Mouse (Mus musculus): ENCODE measurements around the gene Irgq. TPM values are rescaled to one million over a fixed set of nuclear protein-coding genes. Genes with fewer than 3 reads are reported as not detected.

The Irgq gene
- polyA plus RNA-seq, 1 experiment = 17.4 TPM

DNA sequence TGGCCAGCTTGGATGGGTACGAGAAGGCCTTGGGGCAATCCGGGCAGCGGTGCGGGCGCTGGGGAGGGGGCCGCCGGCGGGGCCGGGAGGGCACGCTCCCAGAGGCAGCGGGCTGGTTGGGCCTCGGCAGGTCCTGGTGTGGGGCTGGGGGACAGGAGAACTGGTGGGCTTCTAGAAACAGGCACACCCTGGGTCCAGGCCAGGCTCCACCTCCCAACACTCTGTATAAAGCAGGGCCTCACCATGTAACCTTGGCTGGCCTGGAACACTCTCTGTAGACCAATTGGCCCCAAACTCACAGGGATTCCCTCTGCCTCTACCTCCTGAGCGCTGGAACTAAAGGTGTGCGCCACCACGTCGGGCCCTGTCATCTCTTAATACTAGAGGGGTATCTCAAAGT is 55.5 kb downstream of the Irgq start:
- H3K27me3 ChIP-seq (ENCODE audit: control insufficient read depth, insufficient read depth, insufficient read length) = no peaks in the 10 kb centered on the region
- H3K36me3 ChIP-seq (ENCODE audit: control insufficient read depth, insufficient read depth) = no peaks in the 10 kb centered on the region
- no peak overlapping the region for H3K4me3 ChIP-seq
- no peak overlapping the region for H3ac ChIP-seq (ENCODE audit: control insufficient read depth, insufficient read length)
- no peak overlapping the region for H3K4me2 ChIP-seq (ENCODE audit: low read depth)
- no peaks in the 10 kb centered on the region for H3K79me2 ChIP-seq (ENCODE audit: control insufficient read depth, insufficient read depth)
- TF ChIP-seq POLR2A (IDR thresholded peaks at IDR 0.05; ENCODE audit: insufficient read length, low read depth) = no peak
- no peak for TF ChIP-seq POLR2AphosphoS2 (IDR thresholded peaks at IDR 0.05; ENCODE audit: insufficient read length, low read depth)
- no peak for TF ChIP-seq TCF3 (IDR thresholded peaks at IDR 0.05; ENCODE audit: insufficient read length, low read depth)
- no peak for TF ChIP-seq SRF (IDR thresholded peaks at IDR 0.05; ENCODE audit: control insufficient read depth, insufficient read length, low read depth)
- TF ChIP-seq E2F4 (IDR thresholded peaks at IDR 0.05; ENCODE audit: insufficient read depth) = no peak
- TF ChIP-seq CEBPB (IDR thresholded peaks at IDR 0.05; ENCODE audit: insufficient read depth, poor library complexity, severe bottlenecking) = no peak
- no peak for TF ChIP-seq MAX (IDR thresholded peaks at IDR 0.05; ENCODE audit: low read depth)
- TF ChIP-seq REST (IDR thresholded peaks at IDR 0.05; ENCODE audit: insufficient read depth, insufficient read length) = no peak
- no peak for TF ChIP-seq USF1 (IDR thresholded peaks at IDR 0.05; ENCODE audit: low read depth)
- no peak for TF ChIP-seq MYOD1 (IDR thresholded peaks at IDR 0.05; ENCODE audit: control insufficient read depth in 1 of 3, insufficient read length in 2 of 3, low read depth in 2 of 3)
- TF ChIP-seq MYOG (IDR thresholded peaks at IDR 0.05; ENCODE audit: control insufficient read depth in 1 of 3, insufficient read depth in 1 of 3, insufficient read length in 2 of 3, low read depth in 2 of 3) = no peak
- TF ChIP-seq TCF12 (IDR thresholded peaks at IDR 0.05; ENCODE audit: insufficient read depth, poor library complexity, severe bottlenecking) = no peak

DNA sequence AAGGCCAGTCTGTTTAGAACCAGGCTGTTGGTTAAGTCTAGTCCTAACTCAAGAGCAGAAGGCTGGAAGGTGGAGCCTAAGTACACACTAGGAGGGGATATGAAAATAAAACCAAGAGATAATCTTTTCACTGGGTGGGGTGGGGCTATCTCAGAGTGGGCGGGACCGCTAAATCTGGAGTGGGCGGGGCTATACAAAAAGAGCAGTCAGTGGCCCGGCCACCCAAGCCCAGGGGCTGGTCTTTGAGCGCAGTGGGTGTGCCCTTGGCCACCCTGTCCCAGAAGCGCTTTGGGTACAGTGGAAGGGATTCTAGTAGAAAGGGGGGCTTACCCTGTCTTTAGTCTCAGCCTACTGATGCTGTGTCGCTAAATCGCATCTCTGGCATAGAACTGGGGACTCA is 56.3 kb downstream of the Irgq start:
- no peak overlapping the region for H3K4me2 ChIP-seq (ENCODE audit: low read depth)
- H3K4me3 ChIP-seq = no peak overlapping the region
- H3K79me2 ChIP-seq (ENCODE audit: control insufficient read depth, insufficient read depth) = no peaks in the 10 kb centered on the region
- H3K36me3 ChIP-seq (ENCODE audit: control insufficient read depth, insufficient read depth) = no peaks in the 10 kb centered on the region
- no peak overlapping the region for H3ac ChIP-seq (ENCODE audit: control insufficient read depth, insufficient read length)
- TF ChIP-seq MAX (IDR thresholded peaks at IDR 0.05; ENCODE audit: low read depth) (no peak), MYOG (IDR thresholded peaks at IDR 0.05; ENCODE audit: control insufficient read depth in 1 of 3, insufficient read depth in 1 of 3, insufficient read length in 2 of 3, low read depth in 2 of 3) (no peak), MYOD1 (IDR thresholded peaks at IDR 0.05; ENCODE audit: control insufficient read depth in 1 of 3, insufficient read length in 2 of 3, low read depth in 2 of 3) (no peak), POLR2A (IDR thresholded peaks at IDR 0.05; ENCODE audit: insufficient read length, low read depth) (no peak), TCF3 (IDR thresholded peaks at IDR 0.05; ENCODE audit: insufficient read length, low read depth) (no peak), REST (IDR thresholded peaks at IDR 0.05; ENCODE audit: insufficient read depth, insufficient read length) (no peak), SRF (IDR thresholded peaks at IDR 0.05; ENCODE audit: control insufficient read depth, insufficient read length, low read depth) (no peak), USF1 (IDR thresholded peaks at IDR 0.05; ENCODE audit: low read depth) (no peak), POLR2AphosphoS2 (IDR thresholded peaks at IDR 0.05; ENCODE audit: insufficient read length, low read depth) (no peak), E2F4 (IDR thresholded peaks at IDR 0.05; ENCODE audit: insufficient read depth) (no peak)
- H3K27me3 ChIP-seq (ENCODE audit: control insufficient read depth, insufficient read depth, insufficient read length) = no peaks in the 10 kb centered on the region

DNA sequence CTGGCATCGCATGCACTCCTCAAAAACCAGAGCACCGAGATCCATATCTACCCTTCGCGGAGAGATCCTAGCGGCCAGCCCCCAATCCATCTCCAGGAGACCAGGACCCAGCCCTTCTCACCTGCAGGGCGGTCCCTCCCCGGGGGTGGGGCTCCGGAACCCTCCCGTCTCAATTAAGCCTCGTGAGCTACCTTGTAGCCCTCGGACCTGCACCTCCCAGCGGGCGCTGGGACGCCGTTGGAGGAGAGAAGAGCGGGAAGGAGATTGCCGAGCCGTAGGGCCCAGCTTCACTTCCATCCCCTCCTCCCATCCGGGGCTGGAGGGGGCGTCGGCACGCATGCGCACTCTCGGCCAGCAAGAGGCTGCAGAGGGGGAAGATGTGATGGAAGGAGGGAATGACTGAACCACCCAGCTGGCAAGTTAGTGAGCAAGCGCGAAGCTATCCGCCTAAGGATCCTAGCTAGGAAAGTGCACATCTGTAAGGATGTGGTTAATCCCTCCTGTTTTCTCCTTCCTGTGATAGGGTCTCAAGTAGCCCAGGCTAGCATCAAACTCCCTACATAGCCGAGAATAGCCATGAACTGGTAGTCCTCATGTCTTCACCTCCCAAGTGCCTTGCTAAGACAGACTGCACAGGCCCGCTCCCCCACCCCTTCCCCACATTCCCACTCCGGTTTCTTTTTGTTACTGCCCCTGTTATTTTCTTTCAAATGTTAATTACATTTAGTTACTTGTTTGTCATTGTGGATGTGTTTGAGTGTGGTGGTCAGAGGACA is 57.0 kb downstream of the Irgq start, which contains the start of the genes Ethe1 and Zfp575:
Gene Ethe1, plus strand, starts transcription at position 214 of the 776 bp plus-strand sequence.
Gene Zfp575, minus strand, starts transcription at position 312 of the 776 bp plus-strand sequence.
- no peak for TF ChIP-seq POLR2A (IDR thresholded peaks at IDR 0.05; ENCODE audit: insufficient read length, low read depth)
- TF ChIP-seq TCF3 (IDR thresholded peaks at IDR 0.05; ENCODE audit: insufficient read length, low read depth) = no peak
- TF ChIP-seq REST (IDR thresholded peaks at IDR 0.05; ENCODE audit: insufficient read depth, insufficient read length) = no peak
- no peak for TF ChIP-seq E2F4 (IDR thresholded peaks at IDR 0.05; ENCODE audit: insufficient read depth)
- no peak for TF ChIP-seq CEBPB (IDR thresholded peaks at IDR 0.05; ENCODE audit: insufficient read depth, poor library complexity, severe bottlenecking)
- TF ChIP-seq POLR2AphosphoS2 (IDR thresholded peaks at IDR 0.05; ENCODE audit: insufficient read length, low read depth) = no peak
- no peak for TF ChIP-seq MAX (IDR thresholded peaks at IDR 0.05; ENCODE audit: low read depth)
- no peak for TF ChIP-seq MYOG (IDR thresholded peaks at IDR 0.05; ENCODE audit: control insufficient read depth in 1 of 3, insufficient read depth in 1 of 3, insufficient read length in 2 of 3, low read depth in 2 of 3)
- Histone ChIP-seq H3K79me2 (ENCODE audit: control insufficient read depth, insufficient read depth) (no peaks in the 10 kb centered on the region), H3K27me3 (ENCODE audit: control insufficient read depth, insufficient read depth, insufficient read length) (no peaks in the 10 kb centered on the region)

More for the DNA sequence above, 57.0 kb downstream of the Irgq start, which contains the start of the genes Ethe1 and Zfp575:
- Histone ChIP-seq H3K4me2 (ENCODE audit: low read depth) (no peak within 1 kb of the TSS), H3K36me3 (ENCODE audit: control insufficient read depth, insufficient read depth) (no peaks in the 10 kb centered on the region), H3ac (ENCODE audit: control insufficient read depth, insufficient read length) (no peak within 1 kb of the TSS), H3K4me3 (no peak within 1 kb of the TSS)

Other genes with a start within 250 kb of the Irgq start
- gene Zfp61, start 229.5 kb upstream of the Irgq start, polyA plus RNA-seq (2012; fragmentation: generic; extraction: Trizol) = 4.3 TPM
- gene Zfp94, start 214.0 kb upstream of the Irgq start, polyA plus RNA-seq (2012; fragmentation: generic; extraction: Trizol) = 2.1 TPM
- gene Tescl, start 196.8 kb upstream of the Irgq start, polyA plus RNA-seq (2012; fragmentation: generic; extraction: Trizol) = 0.05 TPM
- gene Lypd5, start 181.5 kb upstream of the Irgq start, polyA plus RNA-seq (2012; fragmentation: generic; extraction: Trizol) = not detected
- 37.4 TPM for gene Kcnn4, start 160.4 kb upstream of the Irgq start, polyA plus RNA-seq (2012; fragmentation: generic; extraction: Trizol)
- gene Smg9, start 131.1 kb upstream of the Irgq start, polyA plus RNA-seq (2012; fragmentation: generic; extraction: Trizol) = 17.4 TPM
- 0.32 TPM for gene Irgc1, start 78.4 kb upstream of the Irgq start, polyA plus RNA-seq (2012; fragmentation: generic; extraction: Trizol)
- 32.5 TPM for gene Plaur, start 68.2 kb upstream of the Irgq start, polyA plus RNA-seq (2012; fragmentation: generic; extraction: Trizol)
- gene Cadm4, start 48.7 kb upstream of the Irgq start, polyA plus RNA-seq (2012; fragmentation: generic; extraction: Trizol) = 54.4 TPM
- gene Zfp428, start 23.7 kb upstream of the Irgq start, polyA plus RNA-seq (2012; fragmentation: generic; extraction: Trizol) = 30.0 TPM
- 0.10 TPM for gene AC161166.1, start 18.2 kb upstream of the Irgq start, polyA plus RNA-seq (2012; fragmentation: generic; extraction: Trizol)
- gene Pinlyp, start 15.4 kb downstream of the Irgq start, polyA plus RNA-seq (2012; fragmentation: generic; extraction: Trizol) = 0.17 TPM
- 32.7 TPM for gene Xrcc1, start 15.6 kb downstream of the Irgq start, polyA plus RNA-seq (2012; fragmentation: generic; extraction: Trizol)
- 34.7 TPM for gene Ethe1, start 56.9 kb downstream of the Irgq start, polyA plus RNA-seq (2012; fragmentation: generic; extraction: Trizol)
- gene Zfp575, start 57.0 kb downstream of the Irgq start, polyA plus RNA-seq (2012; fragmentation: generic; extraction: Trizol) = 0.12 TPM
- gene Phldb3, start 80.1 kb downstream of the Irgq start, polyA plus RNA-seq (2012; fragmentation: generic; extraction: Trizol) = 11.5 TPM
- not detected for gene Lypd3, start 105.9 kb downstream of the Irgq start, polyA plus RNA-seq (2012; fragmentation: generic; extraction: Trizol)
- gene Tex101, start 146.0 kb downstream of the Irgq start, polyA plus RNA-seq (2012; fragmentation: generic; extraction: Trizol) = not detected
- gene BC049730, start 178.6 kb downstream of the Irgq start, polyA plus RNA-seq (2012; fragmentation: generic; extraction: Trizol) = not detected
- not detected for gene Gm4763, start 196.2 kb downstream of the Irgq start, polyA plus RNA-seq (2012; fragmentation: generic; extraction: Trizol)
- gene Cd177, start 229.6 kb downstream of the Irgq start, polyA plus RNA-seq (2012; fragmentation: generic; extraction: Trizol) = not detected
- gene Ceacam10, start 246.5 kb downstream of the Irgq start, polyA plus RNA-seq (2012; fragmentation: generic; extraction: Trizol) = not detected

All from myocyte (in vitro differentiated cells).